Mouse (Mus musculus) kidney, postnatal 0 days (tissue): ENCODE results near the gene Sav1. TPM values are rescaled to one million over a fixed set of nuclear protein-coding genes. Genes with fewer than 3 reads are reported as not detected.

ENCODE experiments used
- ATAC-seq: fragments of 200-750 bp; cut with Nextera tagmentation; replicated peaks from 2 replicates; pipeline ENCODE4 v1.8.0; 2017; ENCODE audit warnings: low read depth, moderate number of reproducible peaks, moderate TSS enrichment, moderate library complexity; ENCODE audit not compliant: low FRiP score
- DNase-seq: peaks from one replicate; pipeline ENCODE4 v3.0.0-alpha.2; 2016; ENCODE audit warnings: low spot score
- H3K27ac ChIP-seq: fragments of 300-500 bp; sonication (generic); 2 replicates; pipeline ENCODE4 v1.5.1; 2014; ENCODE audit warnings: mild to moderate bottlenecking
- H3K27me3 ChIP-seq: fragments of 300-500 bp; sonication (generic); 2 replicates; pipeline ENCODE4 v1.6.1; 2014; ENCODE audit warnings: low read length, mixed read lengths; ENCODE audit not compliant: insufficient read depth
- H3K36me3 ChIP-seq: fragments of 300-500 bp; sonication (generic); 2 replicates; pipeline ENCODE4 v1.6.1; 2014; ENCODE audit warnings: low read length, mixed read lengths; ENCODE audit not compliant: insufficient read depth
- H3K4me1 ChIP-seq: fragments of 300-500 bp; sonication (generic); replicated peaks from 2 replicates; pipeline ENCODE4 v1.6.1; 2014; ENCODE audit warnings: antibody characterized with exemption, low read length, mixed read lengths; ENCODE audit not compliant: insufficient read depth
- H3K4me2 ChIP-seq: fragments of 300-500 bp; sonication (generic); 2 replicates; pipeline ENCODE4 v1.6.1; 2014; ENCODE audit warnings: mild to moderate bottlenecking, low read length, moderate library complexity, mixed read lengths
- H3K4me3 ChIP-seq: fragments of 300-500 bp; sonication (generic); replicated peaks from 2 replicates; pipeline ENCODE4 v1.5.1; 2014; ENCODE audit warnings: low read depth, low read length
- H3K9ac ChIP-seq: fragments of 300-500 bp; sonication (generic); 2 replicates; pipeline ENCODE4 v1.6.1; 2014; ENCODE audit warnings: low read depth, low read length
- H3K9me3 ChIP-seq: fragments of 300-500 bp; sonication (generic); replicated peaks from 2 replicates; pipeline ENCODE4 v1.6.1; 2016; ENCODE audit warnings: low read length, inconsistent platforms, mixed read lengths
- CTCF ChIP-seq: IDR thresholded peaks from 2 replicates; pipeline ENCODE4 v1.5.1; 2016; ENCODE audit warnings: antibody characterized with exemption, low read depth, mild to moderate bottlenecking, moderate library complexity
- WGBS: fragments of 180-500 bp; shearing (Covaris S2); extraction: QIAGEN DNeasy Blood & Tissue Kit; methylation state at CpG from one replicate; pipeline ENCODE4 v1.1.7; 2014; 5-methylcytosine and 5-hydroxymethylcytosine counted together
- polyA plus RNA-seq: library from polyadenylated mRNA; unstranded; fragments of >200 nt; fragmentation: Nextera tagmentation; extraction: Ambion mirVana; gene quantifications from 2 replicates; pipeline ENCODE4 v1.2.1, GENCODE M21; 2015

Sav1 gene
- polyA plus RNA-seq, 1 experiment from 2014 or later, result 9.8 TPM

GRCm38 (mm10) chr12:70011681-70012080, 24.9 kb upstream of the Sav1 start:
- ATAC-seq (no peak), DNase-seq (no peak)
- H3K4me2 ChIP-seq, result no peak overlapping the region
- WGBS, result 65% methylated on average over 5 of the region's 5 CpGs
- no peaks in the 10 kb centered on the region for H3K4me1 ChIP-seq
- no peak overlapping the region for H3K4me3 ChIP-seq
- H3K27ac ChIP-seq, result no peak overlapping the region
- H3K36me3 ChIP-seq, result peaks cover 17% of the 10 kb centered on the region
- no peak overlapping the region for H3K9ac ChIP-seq
- 0 out of 2 replicates have a peak, but pooled peaks cover 5% of the 10 kb centered on the region for H3K9me3 ChIP-seq
- no peaks in the 10 kb centered on the region for H3K27me3 ChIP-seq
- TF ChIP-seq CTCF, result no peak

GRCm38 (mm10) chr12:70010356-70010755, 23.6 kb upstream of the Sav1 start:
- Histone ChIP-seq H3K36me3 (peaks cover 11% of the 10 kb centered on the region), H3K4me3 (no peak overlapping the region), H3K4me2 (no peak overlapping the region), H3K27ac (no peak overlapping the region), H3K27me3 (no peaks in the 10 kb centered on the region), H3K9me3 (0 out of 2 replicates have a peak, but pooled peaks cover 5% of the 10 kb centered on the region), H3K9ac (no peak overlapping the region), H3K4me1 (no peaks in the 10 kb centered on the region)
- DNase-seq (no peak), ATAC-seq (no peak)
- no peak for TF ChIP-seq CTCF
- 98% methylated on average over 4 of the region's 4 CpGs for WGBS

DNA sequence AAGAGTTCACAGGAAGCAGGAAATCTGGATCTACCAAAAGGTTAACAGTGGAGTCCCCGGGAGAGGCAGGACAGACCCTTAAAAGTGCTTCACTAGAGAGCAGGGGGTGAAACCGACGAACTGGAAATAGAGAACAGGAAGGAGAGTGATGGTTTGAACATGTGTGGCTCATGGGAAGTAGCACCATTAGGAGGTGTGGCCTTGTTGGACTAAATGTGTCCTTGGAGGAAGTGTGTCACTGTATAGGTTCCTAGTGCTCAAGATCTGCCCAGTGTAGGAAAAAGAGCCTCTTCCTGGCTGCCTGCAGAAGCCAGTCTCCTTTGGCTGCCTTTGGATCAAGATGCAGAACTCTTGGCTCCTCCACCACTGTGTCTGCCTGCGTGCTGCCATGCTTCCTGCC, 18.3 kb upstream of the Sav1 start:
- DNase-seq (no peak), ATAC-seq (no peak)
- 67% methylated on average over 4 of the region's 4 CpGs for WGBS
- Histone ChIP-seq H3K9ac (no peak overlapping the region), H3K36me3 (no peaks in the 10 kb centered on the region), H3K4me3 (no peak overlapping the region), H3K27me3 (no peaks in the 10 kb centered on the region), H3K4me2 (no peak overlapping the region), H3K4me1 (no peaks in the 10 kb centered on the region), H3K9me3 (no peaks in the 10 kb centered on the region), H3K27ac (no peak overlapping the region)
- no peak for TF ChIP-seq CTCF

- no peaks in the 10 kb centered on the region for H3K36me3 ChIP-seq
- no peak overlapping the region for H3K9ac ChIP-seq
- ATAC-seq, result no peak
- WGBS, result 56% methylated on average over 13 of the region's 13 CpGs
- H3K4me3 ChIP-seq, result no peak overlapping the region
- no peak overlapping the region for H3K4me2 ChIP-seq
- TF ChIP-seq CTCF, result no peak
- peak; percentile 29 for DNase-seq
- no peaks in the 10 kb centered on the region; the same call in 1 of the 2 replicates for H3K4me1 ChIP-seq
- no peaks in the 10 kb centered on the region for H3K27me3 ChIP-seq
- no peaks in the 10 kb centered on the region for H3K9me3 ChIP-seq
- H3K27ac ChIP-seq, result no peak overlapping the region; the same call in 1 of the 2 replicates
Measured at GRCm38 (mm10) chr12:69998186-69998983, 11.6 kb upstream of the Sav1 start.

DNA sequence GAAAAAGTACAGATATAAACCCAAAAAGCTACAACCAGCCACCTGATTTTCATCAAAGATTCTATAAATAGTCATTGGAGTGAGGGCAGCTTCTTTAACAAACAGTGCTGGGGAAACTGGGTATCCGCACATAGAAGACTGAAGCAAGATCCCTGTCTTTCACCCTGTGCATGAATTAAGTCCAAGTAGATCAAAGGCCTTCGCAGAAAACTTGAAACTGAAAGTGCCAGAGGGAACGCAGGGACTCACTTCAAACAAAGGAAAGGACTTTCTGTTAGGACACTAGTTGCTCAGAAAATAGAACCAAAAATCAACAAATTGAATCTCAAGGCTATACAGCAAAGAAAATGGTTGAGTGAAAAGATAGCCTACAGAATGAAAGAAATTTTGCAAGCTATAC, 8.6 kb upstream of the Sav1 start:
- no peaks in the 10 kb centered on the region for H3K27me3 ChIP-seq
- ATAC-seq (no peak), DNase-seq (no peak)
- WGBS, result 77% methylated on average over 3 of the region's 3 CpGs
- H3K36me3 ChIP-seq, result no peaks in the 10 kb centered on the region
- H3K9me3 ChIP-seq, result no peaks in the 10 kb centered on the region
- H3K4me2 ChIP-seq, result no peak overlapping the region
- H3K27ac ChIP-seq, result no peak overlapping the region
- no peak overlapping the region for H3K4me3 ChIP-seq
- H3K9ac ChIP-seq, result no peak overlapping the region
- TF ChIP-seq CTCF, result no peak
- no peaks in the 10 kb centered on the region; the same call in 1 of the 2 replicates for H3K4me1 ChIP-seq

- WGBS, result 0% methylated on average over 32 of the region's 36 CpGs
- Histone ChIP-seq H3K4me3 (peak overlapping the region; percentile 93), H3K27ac (peak overlapping the region; percentile 91), H3K9me3 (no peaks in the 10 kb centered on the region), H3K27me3 (no peaks in the 10 kb centered on the region), H3K36me3 (peaks cover 19% of the 10 kb centered on the region; the same call in 1 of the 2 replicates), H3K9ac (peak overlapping the region; percentile 92), H3K4me1 (no peaks in the 10 kb centered on the region), H3K4me2 (peak overlapping the region; percentile 80)
- DNase-seq (peak; percentile 53), ATAC-seq (peak; percentile 49)
- no peak for TF ChIP-seq CTCF
Measured at GRCm38 (mm10) chr12:69986241-69986762, 500 bp downstream of the Sav1 start.
